Comparison of ENCODE assay signal across 20 mouse cellular contexts in genomic region chr1:133215360-133215700, GRCm38 (mm10). TPM values are rescaled to one million over a fixed set of nuclear protein-coding genes. Genes with fewer than 3 reads are reported as not detected.
A peak's percentile ranks its signal among the peaks of the same experiment; 100 is the strongest.
DNase-seq lines count a peak whose midpoint lies in the region; ATAC-seq lines count a peak whose summit lies in the region.
"Had no signal": no experiment of that assay in that cellular context is flagged by ENCODE, and none has a peak within 500 bp of the region (broad histone marks: within the 10 kb centered on the region; RNA-seq: fewer than 3 reads in every experiment).

No protein-coding gene starts in this region.

- ATAC-seq in heart, embryonic 13.5 days (ENCODE audit: extremely low read depth, insufficient number of reproducible peaks, low FRiP score, low TSS enrichment), result no peak
- no peak for ATAC-seq in neural tube, embryonic 13.5 days (ENCODE audit: low read depth)
- ATAC-seq in hindbrain, embryonic 14.5 days (ENCODE audit: low FRiP score), result no peak
- ATAC-seq in CD4-positive, CD25-positive, alpha-beta regulatory T cell, adult 4 months, result no peak
- ATAC-seq: activated CD4-positive, CD25-positive, alpha-beta regulatory T cell, adult 4 months; liver, postnatal 0 days; Patski had no signal

- no peak overlapping the region for H3K27ac ChIP-seq in heart, embryonic 13.5 days (replicated peaks)
- peak overlapping the region; percentile 33; the same call in 1 of the 2 replicates for H3K27ac ChIP-seq in neural tube, embryonic 13.5 days (replicated peaks)
- H3K27ac ChIP-seq in hindbrain, embryonic 14.5 days, result 0 out of 2 replicates have a peak overlapping the region, but pooled peaks have one; percentile 75
- H3K27ac ChIP-seq: stomach, postnatal 0 days had no signal

- intact Hi-C loops in heart, postnatal 10 days (cut with DNase I), result no loop called here

- 87% methylated on average over 3 of the region's 3 CpGs for WGBS in heart, embryonic 13.5 days
- WGBS in neural tube, embryonic 13.5 days, result 69% methylated on average over 3 of the region's 3 CpGs
- WGBS in hindbrain, embryonic 14.5 days, result 73% methylated on average over 3 of the region's 3 CpGs

- no peaks in the 10 kb centered on the region for H3K36me3 ChIP-seq in heart, embryonic 13.5 days
- H3K36me3 ChIP-seq in neural tube, embryonic 13.5 days, result no peaks in the 10 kb centered on the region
- H3K36me3 ChIP-seq in hindbrain, embryonic 14.5 days (replicated peaks; ENCODE audit: control insufficient read depth, insufficient read depth), result no peaks in the 10 kb centered on the region

- peaks cover 62% of the 10 kb centered on the region for H3K4me1 ChIP-seq in heart, embryonic 13.5 days
- peaks cover 82% of the 10 kb centered on the region for H3K4me1 ChIP-seq in neural tube, embryonic 13.5 days (replicated peaks)
- peaks cover 38% of the 10 kb centered on the region for H3K4me1 ChIP-seq in hindbrain, embryonic 14.5 days (replicated peaks; ENCODE audit: control insufficient read depth, insufficient read depth, low read length)

- H3K9ac ChIP-seq in heart, embryonic 13.5 days, result peak overlapping the region; percentile 50; the same call in 1 of the 2 replicates
- H3K9ac ChIP-seq in neural tube, embryonic 13.5 days, result no peak overlapping the region
- H3K9ac ChIP-seq in hindbrain, embryonic 14.5 days, result no peak overlapping the region
- H3K9ac ChIP-seq: liver, postnatal 0 days had no signal

- no peak overlapping the region for H3K4me3 ChIP-seq in heart, embryonic 13.5 days
- no peak overlapping the region for H3K4me3 ChIP-seq in neural tube, embryonic 13.5 days
- H3K4me3 ChIP-seq in hindbrain, embryonic 14.5 days (replicated peaks; ENCODE audit: low read length), result no peak overlapping the region

- no peaks in the 10 kb centered on the region for H3K27me3 ChIP-seq in heart, embryonic 13.5 days (replicated peaks)
- no peaks in the 10 kb centered on the region for H3K27me3 ChIP-seq in neural tube, embryonic 13.5 days
- H3K27me3 ChIP-seq in hindbrain, embryonic 14.5 days (ENCODE audit: control insufficient read depth, insufficient read depth, low read length), result no peaks in the 10 kb centered on the region
- H3K27me3 ChIP-seq: Patski had no signal

- no peak for DNase-seq in heart, postnatal 10 days
- DNase-seq in neural tube, embryonic 10.5 days (ENCODE audit: extremely low spot score, low spot score), result no peak
- DNase-seq in hindbrain, embryonic 14.5 days (ENCODE audit: low spot score), result no peak
- no peak for DNase-seq in adrenal gland, postnatal 25 days
- no peak for DNase-seq in left cerebral cortex, adult 8-10 months (ENCODE audit: low spot score in 2 of 2)
- DNase-seq: cerebellum, postnatal 14 days; embryo, embryonic 11 days; gastrocnemius, postnatal 14 days; kidney, postnatal 14 days; liver; liver, postnatal 0 days; lung, postnatal 36 days; right cerebral cortex, postnatal 25 days; thymus, postnatal 14 days had no signal

- no peak overlapping the region for H3K4me2 ChIP-seq in heart, embryonic 13.5 days
- H3K4me2 ChIP-seq in neural tube, embryonic 13.5 days, result no peak overlapping the region
- no peak overlapping the region for H3K4me2 ChIP-seq in hindbrain, embryonic 14.5 days (replicated peaks)

- no peaks in the 10 kb centered on the region for H3K9me3 ChIP-seq in heart, embryonic 13.5 days
- no peaks in the 10 kb centered on the region for H3K9me3 ChIP-seq in neural tube, embryonic 13.5 days
- H3K9me3 ChIP-seq in hindbrain, embryonic 14.5 days (ENCODE audit: control insufficient read depth, low read length), result no peaks in the 10 kb centered on the region

RNA-seq across cellular contexts. Expression of gene Plekha6, which starts 51.3 kb away (rescaled TPM):
- polyA plus RNA-seq in heart, embryonic 13.5 days (2015; fragmentation: Nextera tagmentation; extraction: Ambion mirVana), result 10.6 and 10.7 TPM in 2 replicates
- 10 to 100 TPM; 58.1 to 68.9 TPM for total RNA-seq in heart, postnatal 10 days (2021)
- 25.8 and 27.4 TPM in 2 replicates for polyA plus RNA-seq in neural tube, embryonic 13.5 days (2015; fragmentation: Nextera tagmentation; extraction: Ambion mirVana)
- polyA plus RNA-seq in hindbrain, embryonic 14.5 days (2014; fragmentation: Nextera tagmentation; extraction: Ambion mirVana), result 21.4 and 22.2 TPM in 2 replicates
- polyA plus RNA-seq in CD4-positive, CD25-positive, alpha-beta regulatory T cell, adult 4 months (2017; shearing (Covaris generic)), result not detected
- 13.5 and 18.4 TPM in 2 replicates for total RNA-seq in adrenal gland, postnatal 25 days (2021)
- total RNA-seq in left cerebral cortex, adult 8-10 months (2022), result 10 to 100 TPM; 83.6 to 89.6 (median 88.4) TPM

Comparison
In these comparisons a context has a peak if more than half of its experiments do, and no peak if none do; other contexts are left out.
1. RNA of gene Plekha6, which starts 51.3 kb away (polyA plus RNA-seq): 25.8 to 27.4 TPM in neural tube, embryonic 13.5 days, 21.4 to 22.2 TPM in hindbrain, embryonic 14.5 days and 10.6 to 10.7 TPM in heart, embryonic 13.5 days; not detected in CD4-positive, CD25-positive, alpha-beta regulatory T cell, adult 4 months; every median in the first group is over 10 times any median in the second.